Comparison of ENCODE assay signal across 11 mouse cellular contexts in the genomic region with DNA sequence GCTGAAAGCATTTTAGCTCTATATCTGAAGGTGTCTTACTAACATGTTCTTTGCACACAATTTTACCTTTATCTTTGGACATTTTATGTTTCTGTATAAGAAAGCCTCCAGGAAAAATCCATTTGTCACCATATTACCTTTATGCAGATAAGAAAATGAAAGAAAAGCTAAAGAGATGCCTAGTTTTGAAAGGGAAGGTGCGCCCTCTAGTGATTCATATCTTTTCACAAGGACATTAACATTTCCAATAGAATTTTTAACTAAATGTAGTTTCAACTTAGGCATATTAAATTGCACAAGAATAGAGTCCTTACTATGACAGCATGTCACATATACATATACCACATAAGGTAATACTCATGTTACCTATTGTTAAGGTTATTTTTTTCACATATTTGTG.
DNase-seq lines count a peak whose midpoint lies in the region; ATAC-seq and TF ChIP-seq lines count a peak whose summit lies in the region.
"Had no signal": no experiment of that assay in that cellular context is flagged by ENCODE, and none has a peak within 500 bp of the region (broad histone marks: within the 10 kb centered on the region; RNA-seq: fewer than 3 reads in every experiment).

No protein-coding gene starts in this region.

- no peaks in the 10 kb centered on the region for H3K27me3 ChIP-seq in hindbrain, postnatal 0 days (ENCODE audit: insufficient read depth, low read length)
- no peaks in the 10 kb centered on the region for H3K27me3 ChIP-seq in hindbrain, embryonic 10.5 days (ENCODE audit: insufficient read depth, poor library complexity, severe bottlenecking)
- H3K27me3 ChIP-seq in liver, postnatal 0 days (ENCODE audit: insufficient read depth, low read length): no peaks in the 10 kb centered on the region
- H3K27me3 ChIP-seq in liver, embryonic 12.5 days (replicated peaks): no peaks in the 10 kb centered on the region
- H3K27me3 ChIP-seq in thymus, adult 2 months (ENCODE audit: control insufficient read depth, insufficient read depth, low read length): no peaks in the 10 kb centered on the region
- H3K27me3 ChIP-seq: limb, embryonic 15.5 days had no signal

- H3K27ac ChIP-seq in hindbrain, postnatal 0 days: no peak overlapping the region
- no peak overlapping the region for H3K27ac ChIP-seq in hindbrain, embryonic 10.5 days
- no peak overlapping the region for H3K27ac ChIP-seq in liver, postnatal 0 days (ENCODE audit: low read depth)
- no peak overlapping the region for H3K27ac ChIP-seq in liver, embryonic 12.5 days
- H3K27ac ChIP-seq in thymus, adult 2 months (ENCODE audit: control insufficient read depth, insufficient read depth, low read length): no peak overlapping the region
- H3K27ac ChIP-seq: limb, embryonic 15.5 days had no signal

- no peak overlapping the region for H3K4me2 ChIP-seq in hindbrain, postnatal 0 days (ENCODE audit: low read depth, low read length)
- H3K4me2 ChIP-seq in liver, postnatal 0 days (ENCODE audit: low read depth, low read length): no peak overlapping the region
- no peak overlapping the region for H3K4me2 ChIP-seq in liver, embryonic 12.5 days
- H3K4me2 ChIP-seq: limb, embryonic 15.5 days had no signal

- no peak for ATAC-seq in hindbrain, postnatal 0 days
- ATAC-seq in liver, postnatal 0 days: no peak
- ATAC-seq in liver, embryonic 12.5 days: no peak

- no peaks in the 10 kb centered on the region for H3K4me1 ChIP-seq in hindbrain, postnatal 0 days (ENCODE audit: insufficient read depth, low read length)
- no peaks in the 10 kb centered on the region for H3K4me1 ChIP-seq in hindbrain, embryonic 10.5 days (replicated peaks)
- no peaks in the 10 kb centered on the region for H3K4me1 ChIP-seq in liver, postnatal 0 days (ENCODE audit: insufficient read depth)
- no peaks in the 10 kb centered on the region for H3K4me1 ChIP-seq in liver, embryonic 12.5 days
- H3K4me1 ChIP-seq in thymus, adult 2 months (replicated peaks; ENCODE audit: control insufficient read depth, insufficient read depth, low read length): no peaks in the 10 kb centered on the region
- H3K4me1 ChIP-seq: limb, embryonic 15.5 days had no signal

- H3K4me3 ChIP-seq in hindbrain, postnatal 0 days (ENCODE audit: low read length): no peak overlapping the region
- no peak overlapping the region for H3K4me3 ChIP-seq in hindbrain, embryonic 10.5 days
- H3K4me3 ChIP-seq in liver, postnatal 0 days (ENCODE audit: low read depth, low read length): no peak overlapping the region
- H3K4me3 ChIP-seq in liver, embryonic 12.5 days: no peak overlapping the region
- no peak overlapping the region for H3K4me3 ChIP-seq in thymus, adult 2 months (ENCODE audit: control insufficient read depth, insufficient read depth, low read length)
- H3K4me3 ChIP-seq: limb, embryonic 15.5 days; myocyte had no signal

- H3K9ac ChIP-seq in hindbrain, postnatal 0 days (replicated peaks; ENCODE audit: low read length): no peak overlapping the region
- H3K9ac ChIP-seq in liver, postnatal 0 days (replicated peaks): no peak overlapping the region
- no peak overlapping the region for H3K9ac ChIP-seq in liver, embryonic 12.5 days
- H3K9ac ChIP-seq: limb, embryonic 15.5 days had no signal

- no peak for TF ChIP-seq EP300 in liver, postnatal 0 days (IDR thresholded peaks at IDR 0.05; ENCODE audit: low read depth)

- DNase-seq in hindbrain, postnatal 0 days (ENCODE audit: low spot score): peak; percentile 63
- no peak for DNase-seq in hindbrain, embryonic 10.5 days (ENCODE audit: low spot score)
- no peak for DNase-seq in liver, postnatal 0 days
- peak; percentile 1 for DNase-seq in R1 (ENCODE audit: low read depth, low spot score)
- DNase-seq in lung, postnatal 36 days: peak; percentile 34
- no peak for DNase-seq in thymus, adult 2 months
- DNase-seq: thymus, postnatal 36 days had no signal

- WGBS in hindbrain, postnatal 0 days: 9% methylated on average over 1 of the region's 1 CpGs
- WGBS in hindbrain, embryonic 10.5 days: 5% methylated on average over 1 of the region's 1 CpGs
- WGBS in liver, postnatal 0 days (ENCODE audit: insufficient replicate concordance): 7% methylated on average over 1 of the region's 1 CpGs
- WGBS in liver, embryonic 12.5 days (ENCODE audit: insufficient replicate concordance): 0% methylated on average over 1 of the region's 1 CpGs
- 4% methylated on average over 1 of the region's 1 CpGs for WGBS in thymus, adult 2 months

- no peak for TF ChIP-seq POLR2A in thymus, adult 2 months (IDR thresholded peaks at IDR 0.05; ENCODE audit: control insufficient read depth, extremely low read depth, insufficient read depth, low read length, poor library complexity)

- TF ChIP-seq CTCF in hindbrain, postnatal 0 days (IDR thresholded peaks at IDR 0.05; ENCODE audit: low read depth): peak; percentile 49
- TF ChIP-seq CTCF in liver, postnatal 0 days (IDR thresholded peaks at IDR 0.05; ENCODE audit: low read depth): peak; percentile 33; the same call in 1 of the 2 replicates
- TF ChIP-seq CTCF in thymus, adult 2 months (IDR thresholded peaks at IDR 0.05; ENCODE audit: borderline replicate concordance, control insufficient read depth, extremely low read depth, insufficient read depth, low read length, poor library complexity): no peak

- no peaks in the 10 kb centered on the region for H3K36me3 ChIP-seq in hindbrain, postnatal 0 days (ENCODE audit: insufficient read depth, low read length)
- H3K36me3 ChIP-seq in hindbrain, embryonic 10.5 days: no peaks in the 10 kb centered on the region
- H3K36me3 ChIP-seq in liver, postnatal 0 days (replicated peaks; ENCODE audit: insufficient read depth, low read length): no peaks in the 10 kb centered on the region
- H3K36me3 ChIP-seq in liver, embryonic 12.5 days: no peaks in the 10 kb centered on the region
- no peaks in the 10 kb centered on the region for H3K36me3 ChIP-seq in thymus, adult 2 months (ENCODE audit: control insufficient read depth, insufficient read depth, low read length)
- H3K36me3 ChIP-seq: G1E; limb, embryonic 15.5 days had no signal

- H3K9me3 ChIP-seq in hindbrain, postnatal 0 days (ENCODE audit: low read length): no peaks in the 10 kb centered on the region
- H3K9me3 ChIP-seq in hindbrain, embryonic 10.5 days: no peaks in the 10 kb centered on the region
- no peaks in the 10 kb centered on the region for H3K9me3 ChIP-seq in liver, postnatal 0 days (ENCODE audit: low read length)
- H3K9me3 ChIP-seq in liver, embryonic 12.5 days (replicated peaks): no peaks in the 10 kb centered on the region
- H3K9me3 ChIP-seq: G1E; limb, embryonic 15.5 days had no signal

Comparison
In these comparisons a context has a peak if more than half of its experiments do, and no peak if none do; other contexts are left out.
1. DNase-seq: peak in hindbrain, postnatal 0 days (single experiment), R1 (single experiment) and lung, postnatal 36 days (single experiment); none in hindbrain, embryonic 10.5 days (single experiment), liver, postnatal 0 days (single experiment) and thymus, adult 2 months (single experiment).